Mouse (Mus musculus): Measurements from ENCODE around the gene Aknad1. TPM values are rescaled to one million over a fixed set of nuclear protein-coding genes. Genes with fewer than 3 reads are reported as not detected.

Aknad1 gene
- polyA plus RNA-seq, 2 experiments: 0.30 to 0.88 TPM

DNA sequence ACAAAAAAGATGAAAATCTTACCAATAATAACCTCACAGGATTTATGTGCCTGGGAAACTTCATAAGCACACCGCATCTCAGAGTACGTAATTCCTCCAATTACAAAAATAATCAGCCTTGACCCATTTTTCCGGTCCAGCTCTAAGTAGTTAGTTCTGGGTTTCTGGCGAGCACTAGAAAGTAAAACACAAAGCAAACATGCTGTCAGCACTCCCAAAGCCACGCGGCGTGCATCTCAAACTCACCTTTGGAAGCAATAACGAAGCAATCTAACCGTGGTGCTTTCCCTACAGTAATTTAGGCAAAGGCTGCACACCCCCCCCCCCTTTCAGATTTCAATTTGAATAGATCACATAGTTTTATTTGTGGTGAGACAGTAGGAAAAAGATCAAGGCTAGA, 55.3 kb downstream of the Aknad1 start:
- Histone ChIP-seq H3K4me3 (ENCODE audit: insufficient read depth in 1 of 2, low read depth in 2 of 2, low read length in 2 of 2) (no peak overlapping the region), H3K36me3 (replicated peaks; ENCODE audit: control insufficient read depth, insufficient read depth, low read depth) (peaks cover 13% of the 10 kb centered on the region), H3K9ac (replicated peaks) (no peak overlapping the region), H3K27me3 (ENCODE audit: control insufficient read depth, insufficient read depth, low read length) (no peaks in the 10 kb centered on the region), H3K27ac (no peak overlapping the region), H3K4me1 (replicated peaks; ENCODE audit: control insufficient read depth in 2 of 2, insufficient read depth in 2 of 2, low read length in 1 of 2) (no peaks in the 10 kb centered on the region), H3K9me3 (ENCODE audit: control insufficient read depth, low read length) (no peaks in the 10 kb centered on the region), H3K4me2 (ENCODE audit: low read depth) (no peak overlapping the region)
- TF ChIP-seq CTCF (IDR thresholded peaks at IDR 0.05; ENCODE audit: low read depth) (no peak), EP300 (IDR thresholded peaks at IDR 0.05; ENCODE audit: low read depth) (no peak)
- DNase-seq (ENCODE audit: low read depth in 3 of 3, low spot score in 3 of 3) (no peak), ATAC-seq (ENCODE audit: insufficient read depth) (no peak)
- WGBS (ENCODE audit: insufficient replicate concordance): 86% methylated on average over 9 of the region's 9 CpGs

- DNase-seq (ENCODE audit: low read depth in 3 of 3, low spot score in 3 of 3): no peak
- no peak overlapping the region for H3K27ac ChIP-seq
- no peak for TF ChIP-seq CTCF (IDR thresholded peaks at IDR 0.05; ENCODE audit: low read depth)
- TF ChIP-seq EP300 (IDR thresholded peaks at IDR 0.05; ENCODE audit: low read depth): no peak
- no peak for ATAC-seq (ENCODE audit: insufficient read depth)
- no peaks in the 10 kb centered on the region for H3K4me1 ChIP-seq (replicated peaks; ENCODE audit: control insufficient read depth in 2 of 2, insufficient read depth in 2 of 2, low read length in 1 of 2)
- 73% methylated on average over 7 of the region's 7 CpGs for WGBS (ENCODE audit: insufficient replicate concordance)
- H3K36me3 ChIP-seq (replicated peaks; ENCODE audit: control insufficient read depth, insufficient read depth, low read depth): peaks cover 13% of the 10 kb centered on the region
- H3K27me3 ChIP-seq (ENCODE audit: control insufficient read depth, insufficient read depth, low read length): no peaks in the 10 kb centered on the region
- H3K9ac ChIP-seq (replicated peaks): no peak overlapping the region
- H3K4me3 ChIP-seq (ENCODE audit: insufficient read depth in 1 of 2, low read depth in 2 of 2, low read length in 2 of 2): no peak overlapping the region
- no peaks in the 10 kb centered on the region for H3K9me3 ChIP-seq (ENCODE audit: control insufficient read depth, low read length)
- no peak overlapping the region for H3K4me2 ChIP-seq (ENCODE audit: low read depth)
These were observed 56.3 kb downstream of the Aknad1 start for GRCm38 (mm10) chr3:108795554-108796299.

DNA sequence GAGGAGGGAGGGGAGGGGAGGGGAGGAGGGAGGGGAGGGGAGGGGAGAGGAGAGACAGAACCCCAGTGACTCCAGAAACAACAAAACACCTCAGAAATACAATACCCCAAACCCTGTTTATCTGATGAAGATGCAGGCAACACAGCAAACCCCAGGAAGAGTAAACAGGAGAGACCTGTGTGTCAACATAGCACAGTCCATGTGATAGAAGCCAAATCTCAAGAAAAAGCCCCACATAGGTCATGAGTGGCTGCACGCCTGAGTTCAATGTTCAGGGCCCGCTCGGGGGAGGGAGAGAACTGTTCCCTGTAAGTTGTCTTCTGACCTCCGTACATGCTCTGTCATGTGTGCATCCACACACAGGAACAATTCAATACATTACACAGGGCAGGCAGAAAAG, 56.9 kb downstream of the Aknad1 start:
- ATAC-seq (ENCODE audit: insufficient read depth): no peak
- H3K36me3 ChIP-seq (replicated peaks; ENCODE audit: control insufficient read depth, insufficient read depth, low read depth): peaks cover 13% of the 10 kb centered on the region
- WGBS (ENCODE audit: insufficient replicate concordance): 80% methylated on average over 4 of the region's 4 CpGs

DNA sequence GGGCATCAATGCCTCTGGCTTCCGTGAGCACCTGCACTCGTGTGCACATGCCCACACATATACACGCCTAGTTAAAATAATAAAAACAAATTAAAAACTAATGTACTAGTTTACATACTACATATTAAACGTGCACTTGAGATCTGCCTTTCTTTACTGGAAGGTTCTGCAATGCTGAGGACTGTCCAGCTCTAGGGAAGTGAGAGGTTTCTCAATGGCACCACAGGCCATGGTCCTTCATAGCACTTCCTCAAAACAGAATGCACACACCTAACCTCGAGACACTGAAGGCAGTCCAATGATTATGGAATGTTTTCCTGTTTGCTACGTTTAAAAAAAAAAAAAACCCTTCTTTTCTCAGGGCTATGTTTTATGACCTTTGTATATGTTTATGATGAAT, 58.3 kb downstream of the Aknad1 start:
- no peak overlapping the region for H3K4me3 ChIP-seq (ENCODE audit: insufficient read depth in 1 of 2, low read depth in 2 of 2, low read length in 2 of 2)
- no peak overlapping the region for H3K4me2 ChIP-seq (ENCODE audit: low read depth)
- H3K9ac ChIP-seq (replicated peaks): no peak overlapping the region
- ATAC-seq (ENCODE audit: insufficient read depth) (no peak), DNase-seq (ENCODE audit: low read depth in 3 of 3, low spot score in 3 of 3) (no peak)
- TF ChIP-seq EP300 (IDR thresholded peaks at IDR 0.05; ENCODE audit: low read depth): no peak
- no peak for TF ChIP-seq CTCF (IDR thresholded peaks at IDR 0.05; ENCODE audit: low read depth)
- WGBS (ENCODE audit: insufficient replicate concordance): 62% methylated on average over 6 of the region's 6 CpGs
- no peak overlapping the region for H3K27ac ChIP-seq
- H3K36me3 ChIP-seq (replicated peaks; ENCODE audit: control insufficient read depth, insufficient read depth, low read depth): peaks cover 21% of the 10 kb centered on the region
- H3K27me3 ChIP-seq (ENCODE audit: control insufficient read depth, insufficient read depth, low read length): no peaks in the 10 kb centered on the region
- no peaks in the 10 kb centered on the region for H3K9me3 ChIP-seq (ENCODE audit: control insufficient read depth, low read length)
- no peaks in the 10 kb centered on the region for H3K4me1 ChIP-seq (replicated peaks; ENCODE audit: control insufficient read depth in 2 of 2, insufficient read depth in 2 of 2, low read length in 1 of 2)

More for the DNA sequence above, 56.9 kb downstream of the Aknad1 start:
- no peaks in the 10 kb centered on the region for H3K9me3 ChIP-seq (ENCODE audit: control insufficient read depth, low read length)
- H3K27me3 ChIP-seq (ENCODE audit: control insufficient read depth, insufficient read depth, low read length): no peaks in the 10 kb centered on the region
- no peak overlapping the region for H3K4me2 ChIP-seq (ENCODE audit: low read depth)
- H3K27ac ChIP-seq: no peak overlapping the region
- no peak overlapping the region for H3K4me3 ChIP-seq (ENCODE audit: insufficient read depth in 1 of 2, low read depth in 2 of 2, low read length in 2 of 2)
- no peaks in the 10 kb centered on the region for H3K4me1 ChIP-seq (replicated peaks; ENCODE audit: control insufficient read depth in 2 of 2, insufficient read depth in 2 of 2, low read length in 1 of 2)
- no peak overlapping the region for H3K9ac ChIP-seq (replicated peaks)
- TF ChIP-seq EP300 (IDR thresholded peaks at IDR 0.05; ENCODE audit: low read depth) (no peak), CTCF (IDR thresholded peaks at IDR 0.05; ENCODE audit: low read depth) (no peak)
- no peak for DNase-seq (ENCODE audit: low read depth in 3 of 3, low spot score in 3 of 3)

DNA sequence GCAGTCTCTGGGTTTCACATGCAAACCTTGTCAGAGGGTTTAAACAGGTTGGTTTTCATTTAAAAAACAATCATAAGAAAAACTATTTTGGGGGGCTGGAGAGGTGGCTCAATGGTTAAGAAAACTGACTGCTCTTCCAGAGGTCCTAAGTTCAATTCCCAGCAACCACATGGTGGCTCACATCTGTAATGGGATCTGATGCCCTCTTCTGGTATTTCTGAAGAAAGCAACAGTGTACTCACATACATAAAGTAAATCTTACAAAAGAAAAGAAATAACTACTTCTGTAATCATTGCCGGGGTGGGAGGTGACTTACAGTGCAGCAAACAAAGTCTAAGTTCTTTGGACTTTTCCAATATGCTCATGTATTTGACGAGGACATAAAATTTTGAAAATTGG, 58.9 kb downstream of the Aknad1 start:
- no peaks in the 10 kb centered on the region for H3K27me3 ChIP-seq (ENCODE audit: control insufficient read depth, insufficient read depth, low read length)
- ATAC-seq (ENCODE audit: insufficient read depth) (no peak), DNase-seq (ENCODE audit: low read depth in 3 of 3, low spot score in 3 of 3) (no peak)
- H3K36me3 ChIP-seq (replicated peaks; ENCODE audit: control insufficient read depth, insufficient read depth, low read depth): peaks cover 24% of the 10 kb centered on the region
- no peaks in the 10 kb centered on the region for H3K9me3 ChIP-seq (ENCODE audit: control insufficient read depth, low read length)
- 70% methylated on average over 2 of the region's 2 CpGs for WGBS (ENCODE audit: insufficient replicate concordance)
- no peak overlapping the region for H3K9ac ChIP-seq (replicated peaks)
- no peak overlapping the region for H3K4me3 ChIP-seq (ENCODE audit: insufficient read depth in 1 of 2, low read depth in 2 of 2, low read length in 2 of 2)
- H3K4me2 ChIP-seq (ENCODE audit: low read depth): no peak overlapping the region
- TF ChIP-seq CTCF (IDR thresholded peaks at IDR 0.05; ENCODE audit: low read depth): no peak
- no peak for TF ChIP-seq EP300 (IDR thresholded peaks at IDR 0.05; ENCODE audit: low read depth)
- no peaks in the 10 kb centered on the region for H3K4me1 ChIP-seq (replicated peaks; ENCODE audit: control insufficient read depth in 2 of 2, insufficient read depth in 2 of 2, low read length in 1 of 2)
- H3K27ac ChIP-seq: no peak overlapping the region

Data from liver, embryonic 14.5 days (tissue).